Mouse (Mus musculus) cortical plate, adult 2 months (tissue): ENCODE data around the gene Zfp638.

Experiments used
- CTCF ChIP-seq: fragments of 200-500 bp; IDR thresholded peaks from 2 replicates; pipeline ENCODE4 v1.5.1; 2011; ENCODE audit warnings: mild to moderate bottlenecking, control low read depth, low read length; ENCODE audit not compliant: insufficient read depth; ENCODE audit errors: extremely low read depth
- POLR2A ChIP-seq: fragments of 200-500 bp; IDR thresholded peaks from 2 replicates; pipeline ENCODE4 v1.6.1; 2011; ENCODE audit warnings: mild to moderate bottlenecking, low read length, control low read depth; ENCODE audit not compliant: insufficient read depth; ENCODE audit errors: extremely low read depth

DNA sequence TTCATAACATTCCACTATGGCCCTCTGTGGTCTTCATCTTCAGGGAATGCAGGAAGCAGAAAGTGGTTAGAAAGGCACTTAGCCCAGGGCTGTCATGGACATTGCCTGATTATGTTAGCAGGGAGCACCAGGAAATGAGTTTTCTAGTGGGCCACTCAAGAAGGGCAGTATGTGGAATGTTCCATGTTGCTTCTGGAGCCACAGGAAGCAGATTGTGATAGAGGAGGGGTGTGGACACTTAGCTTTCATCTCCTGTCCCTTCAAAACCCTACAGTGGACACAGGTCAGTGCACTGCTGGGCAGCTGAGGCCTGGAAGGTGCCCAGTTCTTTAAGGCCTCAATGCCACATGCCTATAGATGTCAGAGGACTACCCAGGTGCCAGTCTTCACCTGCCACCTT is 161.9 kb downstream of the Zfp638 start:
- TF ChIP-seq CTCF (no peak), POLR2A (no peak)
